Mouse (Mus musculus) neural tube, embryonic 14.5 days (tissue): ENCODE measurements around the gene Lmbr1l. TPM values are rescaled to one million over a fixed set of nuclear protein-coding genes. Genes with fewer than 3 reads are reported as not detected.

Source experiments
- ATAC-seq: fragments of 200-750 bp; cut with Nextera tagmentation; 2 replicates; pipeline ENCODE4 v1.8.0; 2017; ENCODE audit warnings: low read depth, mild to moderate bottlenecking, moderate TSS enrichment, moderate library complexity
- H3K27ac ChIP-seq: fragments of 300-500 bp; sonication (generic); 2 replicates; pipeline ENCODE4 v1.5.1; 2014; ENCODE audit warnings: low read depth, mild to moderate bottlenecking, control low read depth, low read length, moderate library complexity, mixed read lengths
- H3K27me3 ChIP-seq: fragments of 300-500 bp; sonication (generic); 2 replicates; pipeline ENCODE4 v1.6.1; 2014; ENCODE audit warnings: low read length; ENCODE audit not compliant: control insufficient read depth, insufficient read depth
- H3K36me3 ChIP-seq: fragments of 300-500 bp; sonication (generic); 2 replicates; pipeline ENCODE4 v1.6.1; 2014; ENCODE audit warnings: low read length, mixed read lengths; ENCODE audit not compliant: control insufficient read depth, insufficient read depth
- H3K4me1 ChIP-seq: fragments of 300-500 bp; sonication (generic); 2 replicates; pipeline ENCODE4 v1.6.1; 2014; ENCODE audit warnings: low read length; ENCODE audit not compliant: control insufficient read depth, insufficient read depth
- H3K4me2 ChIP-seq: fragments of 300-500 bp; sonication (generic); 2 replicates; pipeline ENCODE4 v1.6.1; 2014; ENCODE audit warnings: mild to moderate bottlenecking, low read depth, low read length, control low read depth
- H3K4me3 ChIP-seq: fragments of 300-500 bp; sonication (generic); 2 replicates; pipeline ENCODE4 v1.5.1; 2014; ENCODE audit warnings: low read depth, low read length, control low read depth, mixed read lengths
- H3K9ac ChIP-seq: fragments of 300-500 bp; sonication (generic); replicated peaks from 2 replicates; pipeline ENCODE4 v1.6.1; 2014; ENCODE audit warnings: low read depth, mild to moderate bottlenecking, control low read depth, low read length, mixed read lengths
- H3K9me3 ChIP-seq: fragments of 300-500 bp; sonication (generic); 2 replicates; pipeline ENCODE4 v1.6.1; 2016; ENCODE audit warnings: low read length; ENCODE audit not compliant: control insufficient read depth
- WGBS: fragments of 180-500 bp; shearing (Covaris S2); extraction: QIAGEN DNeasy Blood & Tissue Kit; methylation state at CpG from one replicate; pipeline ENCODE4 v1.1.7; 2014; 5-methylcytosine and 5-hydroxymethylcytosine counted together
- polyA plus RNA-seq: library from polyadenylated mRNA; unstranded; fragments of >200 nt; fragmentation: Nextera tagmentation; extraction: Ambion mirVana; gene quantifications from 2 replicates; pipeline ENCODE4 v1.2.1, GENCODE M21; 2014

The Lmbr1l gene
- polyA plus RNA-seq, 1 experiment from 2014 or later = 10.5 TPM

DNA sequence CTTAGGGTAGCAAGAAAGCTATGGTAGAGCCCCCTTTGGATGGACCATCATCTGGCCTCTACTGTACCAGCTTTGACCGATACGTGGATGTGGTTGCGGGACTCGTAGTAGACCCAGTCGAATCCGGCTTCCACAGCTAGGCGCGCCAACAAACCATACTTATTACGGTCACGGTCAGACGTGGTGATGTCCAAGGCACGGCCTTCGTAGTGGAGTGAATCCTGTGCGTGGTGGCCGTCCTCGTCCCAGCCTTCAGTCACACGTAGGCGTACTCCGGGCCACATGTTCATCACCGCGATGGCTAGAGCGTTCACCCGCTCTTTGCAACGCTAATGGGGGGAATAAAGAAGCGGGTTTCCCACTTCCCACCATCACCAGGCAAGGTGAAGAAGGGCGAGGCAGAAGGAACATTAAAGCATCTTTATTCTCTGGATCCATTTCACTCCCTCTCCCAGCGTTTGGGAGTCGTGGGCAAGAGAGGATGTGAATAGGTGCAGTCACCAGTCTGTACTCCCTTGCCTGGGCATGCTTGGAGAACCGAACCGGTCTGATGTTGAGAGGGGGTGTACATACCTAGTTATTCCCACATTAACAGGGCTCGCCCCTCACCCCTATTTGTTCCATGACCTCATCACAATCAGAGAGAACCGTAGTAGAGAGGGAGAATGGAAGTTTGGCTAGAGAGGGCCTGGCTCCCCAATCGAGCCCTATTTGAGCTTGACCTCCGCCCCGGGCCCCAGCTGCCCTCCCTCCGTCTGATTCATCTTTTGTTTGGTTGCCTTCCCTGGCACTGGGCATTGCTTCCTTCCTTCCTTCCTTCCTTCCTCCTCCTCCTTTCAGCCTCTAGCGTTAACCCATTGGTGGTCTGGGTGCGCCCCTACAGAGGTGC, 23.0 kb downstream of the Lmbr1l start:
- Histone ChIP-seq H3K9ac (no peak overlapping the region), H3K36me3 (no peaks in the 10 kb centered on the region), H3K27me3 (peaks cover 57% of the 10 kb centered on the region), H3K27ac (no peak overlapping the region), H3K4me3 (peak overlapping the region; percentile 41), H3K9me3 (no peaks in the 10 kb centered on the region), H3K4me2 (peak overlapping the region; percentile 92), H3K4me1 (peaks cover 14% of the 10 kb centered on the region)
- 2% methylated on average over 38 of the region's 38 CpGs for WGBS
- ATAC-seq = no peak

DNA sequence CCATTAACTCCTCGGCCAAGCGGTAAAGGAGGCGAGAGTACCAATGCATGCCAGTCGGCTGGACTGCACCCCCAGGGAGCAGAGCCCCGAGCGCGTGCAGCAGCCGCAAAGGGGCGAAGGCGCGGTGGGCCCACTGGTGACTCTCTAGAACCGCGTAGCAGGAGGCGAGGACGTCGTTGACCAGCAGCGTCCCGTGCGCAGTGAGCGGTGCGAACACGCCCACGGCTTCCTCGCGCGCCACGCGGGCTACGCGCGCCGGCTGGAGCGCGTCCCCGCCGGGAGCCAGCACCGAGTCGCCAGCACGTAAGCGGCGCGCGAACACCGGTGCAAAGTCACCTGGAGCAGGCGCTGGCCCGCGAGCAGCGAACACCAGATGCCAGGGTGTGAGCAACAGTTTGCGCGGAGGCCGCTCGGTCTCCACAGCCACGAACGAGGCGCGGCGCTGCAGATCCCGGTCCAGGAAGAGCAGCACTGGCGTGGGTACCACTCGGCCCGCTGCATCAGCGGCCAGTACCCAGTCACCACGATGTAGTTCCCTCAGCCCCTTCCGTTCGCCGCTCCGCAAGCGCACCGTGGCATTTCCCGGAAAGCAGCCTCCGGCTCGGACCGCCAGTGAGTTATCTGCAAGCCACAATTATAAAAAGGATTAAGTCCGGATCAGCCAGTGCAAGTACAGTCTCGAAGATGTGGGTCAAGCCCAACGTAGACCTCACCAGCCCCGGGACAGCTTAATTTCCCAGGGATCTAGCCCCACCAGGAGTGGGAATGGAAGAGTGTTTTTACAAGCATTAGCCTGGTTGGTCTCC, 23.9 kb downstream of the Lmbr1l start, which contains the start of gene Rhebl1:
Rhebl1 (minus strand) TSS at position 601 of the 806 bp plus-strand sequence.
- no peaks in the 10 kb centered on the region for H3K36me3 ChIP-seq
- peak within 1 kb of the TSS; percentile 92 for H3K4me2 ChIP-seq
- H3K27ac ChIP-seq = no peak within 1 kb of the TSS
- no peak for ATAC-seq
- peak within 1 kb of the TSS; percentile 44 for H3K9ac ChIP-seq
- peak within 1 kb of the TSS; percentile 41 for H3K4me3 ChIP-seq
- H3K9me3 ChIP-seq = no peaks in the 10 kb centered on the region
- under 1% methylated on average over 67 of the region's 77 CpGs for WGBS
- peaks cover 54% of the 10 kb centered on the region for H3K27me3 ChIP-seq
- peaks cover 14% of the 10 kb centered on the region for H3K4me1 ChIP-seq

DNA sequence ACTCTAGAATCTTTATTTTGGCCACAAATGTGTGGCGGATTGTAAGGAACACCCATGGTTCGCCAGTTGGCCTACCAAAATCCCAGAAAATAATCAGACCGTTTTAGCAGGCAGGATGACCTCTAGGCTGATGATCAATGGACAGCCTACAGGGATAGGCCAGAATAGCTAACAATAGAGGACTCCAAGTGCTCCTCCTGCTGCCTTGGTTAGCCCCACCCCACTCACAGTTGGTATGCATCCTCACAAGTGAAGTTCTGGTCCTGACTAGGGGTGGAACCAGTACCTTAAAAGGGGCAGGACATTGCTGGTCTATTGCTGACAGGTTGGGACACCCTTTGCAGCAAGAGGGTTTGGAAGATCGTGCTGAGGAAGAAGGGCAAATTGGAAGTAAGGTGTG, 25.0 kb downstream of the Lmbr1l start:
- no peak overlapping the region for H3K4me3 ChIP-seq
- H3K36me3 ChIP-seq = no peaks in the 10 kb centered on the region
- H3K27me3 ChIP-seq = peaks cover 48% of the 10 kb centered on the region
- no peak overlapping the region for H3K27ac ChIP-seq
- 39% methylated on average over 4 of the region's 4 CpGs for WGBS
- ATAC-seq = no peak
- H3K9me3 ChIP-seq = no peaks in the 10 kb centered on the region
- no peak overlapping the region for H3K9ac ChIP-seq
- no peak overlapping the region for H3K4me2 ChIP-seq
- peaks cover 14% of the 10 kb centered on the region for H3K4me1 ChIP-seq

GRCm38 (mm10) chr15:98891907-98892606, 26.0 kb downstream of the Lmbr1l start:
- no peak overlapping the region for H3K27ac ChIP-seq
- H3K4me2 ChIP-seq = no peak overlapping the region
- no peaks in the 10 kb centered on the region for H3K9me3 ChIP-seq
- no peak overlapping the region for H3K9ac ChIP-seq
- peaks cover 44% of the 10 kb centered on the region for H3K27me3 ChIP-seq
- peak; percentile 72; the same call in 1 of the 2 replicates for ATAC-seq
- 44% methylated on average over 6 of the region's 6 CpGs for WGBS
- no peaks in the 10 kb centered on the region for H3K36me3 ChIP-seq
- peaks cover 14% of the 10 kb centered on the region for H3K4me1 ChIP-seq
- no peak overlapping the region for H3K4me3 ChIP-seq

DNA sequence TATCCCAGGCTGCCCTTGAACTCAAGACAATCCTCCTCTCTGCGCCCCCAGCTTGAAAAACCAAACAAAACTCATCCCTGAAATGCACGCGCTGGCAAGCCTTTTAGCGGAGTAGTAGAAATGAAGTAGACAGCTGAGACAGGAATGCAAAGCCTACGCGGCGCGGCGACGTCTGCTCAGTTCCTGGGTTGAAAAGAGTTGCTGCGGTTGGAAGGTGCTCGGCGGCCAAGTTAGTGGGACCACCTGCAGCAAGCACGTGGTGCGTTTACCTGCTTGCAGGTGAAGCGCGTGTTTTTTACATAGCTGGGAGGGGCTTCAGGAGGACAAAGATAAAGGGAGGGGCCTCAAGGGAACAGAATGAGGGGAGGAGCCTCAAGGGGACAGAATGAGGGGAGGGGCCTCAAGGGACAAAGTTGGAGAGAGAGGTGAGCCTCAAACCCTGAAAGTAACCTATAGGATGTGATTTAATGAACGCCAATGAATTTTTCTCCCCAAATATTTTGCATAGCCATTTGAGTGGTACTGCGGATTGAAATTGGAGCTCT, 26.8 kb downstream of the Lmbr1l start:
- WGBS = 12% methylated on average over 19 of the region's 19 CpGs

GRCm38 (mm10) chr15:98887526-98887925, 30.5 kb downstream of the Lmbr1l start:
- Histone ChIP-seq H3K27me3 (peaks cover 5% of the 10 kb centered on the region), H3K4me1 (no peaks in the 10 kb centered on the region), H3K27ac (no peak overlapping the region), H3K36me3 (no peaks in the 10 kb centered on the region), H3K9ac (no peak overlapping the region), H3K4me2 (no peak overlapping the region), H3K4me3 (no peak overlapping the region), H3K9me3 (no peaks in the 10 kb centered on the region)
- ATAC-seq = no peak
- 81% methylated on average over 7 of the region's 7 CpGs for WGBS

More for the DNA sequence above, 26.8 kb downstream of the Lmbr1l start:
- Histone ChIP-seq H3K4me3 (no peak overlapping the region), H3K27ac (no peak overlapping the region), H3K27me3 (peaks cover 38% of the 10 kb centered on the region), H3K4me2 (no peak overlapping the region), H3K4me1 (peaks cover 14% of the 10 kb centered on the region), H3K9me3 (no peaks in the 10 kb centered on the region), H3K36me3 (no peaks in the 10 kb centered on the region), H3K9ac (no peak overlapping the region)
- no peak for ATAC-seq

GRCm38 (mm10) chr15:98886667-98887387, 31.2 kb downstream of the Lmbr1l start:
- no peaks in the 10 kb centered on the region for H3K36me3 ChIP-seq
- ATAC-seq = no peak
- WGBS = 68% methylated on average over 8 of the region's 8 CpGs

GRCm38 (mm10) chr15:98884106-98884505, 33.9 kb downstream of the Lmbr1l start:
- Histone ChIP-seq H3K36me3 (no peaks in the 10 kb centered on the region), H3K4me1 (no peaks in the 10 kb centered on the region), H3K9me3 (no peaks in the 10 kb centered on the region), H3K4me3 (no peak overlapping the region), H3K4me2 (no peak overlapping the region), H3K27ac (no peak overlapping the region), H3K27me3 (no peaks in the 10 kb centered on the region), H3K9ac (no peak overlapping the region)
- ATAC-seq = no peak
- 94% methylated on average over 1 of the region's 1 CpGs for WGBS

More at GRCm38 (mm10) chr15:98886667-98887387, 31.2 kb downstream of the Lmbr1l start:
- Histone ChIP-seq H3K27me3 (peaks cover 5% of the 10 kb centered on the region), H3K9me3 (no peaks in the 10 kb centered on the region), H3K4me2 (no peak overlapping the region), H3K4me3 (no peak overlapping the region), H3K4me1 (no peaks in the 10 kb centered on the region), H3K9ac (no peak overlapping the region), H3K27ac (no peak overlapping the region)
